Comparison of ENCODE assay signal across 8 mouse cellular contexts in the genomic region with DNA sequence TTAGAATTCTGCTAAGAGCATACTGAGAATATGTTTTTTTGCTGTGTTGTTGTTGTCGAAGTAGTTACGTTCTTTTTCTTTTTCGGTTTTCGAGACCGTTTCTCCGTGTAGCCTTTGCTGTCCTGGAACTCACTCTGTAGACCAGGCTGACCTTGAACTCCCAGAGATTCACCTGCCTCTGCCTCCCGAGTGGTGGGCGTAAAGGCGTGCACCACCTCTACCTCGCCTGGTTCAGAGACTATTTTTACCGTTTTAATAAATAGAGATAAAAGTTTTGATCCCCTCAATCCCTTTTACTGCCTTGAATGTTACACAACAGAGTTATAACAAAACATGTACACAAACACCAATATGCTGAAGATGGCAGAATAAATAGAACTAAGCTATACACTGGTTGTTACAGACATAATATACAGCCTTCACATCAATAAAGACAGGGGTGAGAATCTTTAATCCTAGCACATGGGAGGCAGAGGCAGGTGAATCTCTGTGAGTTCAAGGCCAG. TPM values are rescaled to one million over a fixed set of nuclear protein-coding genes. Genes with fewer than 3 reads are reported as not detected.
DNase-seq lines count a peak whose midpoint lies in the region; ATAC-seq and TF ChIP-seq lines count a peak whose summit lies in the region.

No protein-coding gene starts in this region.

- no peaks in the 10 kb centered on the region for H3K36me3 ChIP-seq in kidney, adult 2 months (ENCODE audit: control insufficient read depth, insufficient read depth, low read length)
- no peaks in the 10 kb centered on the region for H3K36me3 ChIP-seq in hindbrain, embryonic 13.5 days
- no peaks in the 10 kb centered on the region for H3K36me3 ChIP-seq in midbrain, embryonic 12.5 days

- WGBS in kidney, adult 2 months, result 65% methylated on average over 11 of the region's 11 CpGs
- WGBS in bone marrow, adult 2 months, result 36% methylated on average over 11 of the region's 11 CpGs
- WGBS in hindbrain, embryonic 13.5 days, result 55% methylated on average over 11 of the region's 11 CpGs
- 62% methylated on average over 11 of the region's 11 CpGs for WGBS in midbrain, embryonic 12.5 days

- peak overlapping the region; percentile 51 for H3K4me2 ChIP-seq in hindbrain, embryonic 13.5 days
- H3K4me2 ChIP-seq in midbrain, embryonic 12.5 days (replicated peaks), result peak overlapping the region; percentile 61

- no peak for ATAC-seq in hindbrain, embryonic 13.5 days (ENCODE audit: low FRiP score)
- no peak for ATAC-seq in midbrain, embryonic 12.5 days (ENCODE audit: low FRiP score, low read depth)
- no peak for ATAC-seq in erythroid progenitor cell, adult 5-6 weeks (replicated peaks; ENCODE audit: low FRiP score, poor library complexity, severe bottlenecking)

- no peaks in the 10 kb centered on the region for H3K4me1 ChIP-seq in kidney, adult 2 months (ENCODE audit: control insufficient read depth, insufficient read depth, low read length)
- H3K4me1 ChIP-seq in bone marrow, adult 2 months (ENCODE audit: control insufficient read depth, insufficient read depth, low read length), result peaks cover 6% of the 10 kb centered on the region; the same call in 1 of the 2 replicates
- peaks cover 6% of the 10 kb centered on the region for H3K4me1 ChIP-seq in hindbrain, embryonic 13.5 days (replicated peaks)
- peaks cover 10% of the 10 kb centered on the region for H3K4me1 ChIP-seq in midbrain, embryonic 12.5 days

- TF ChIP-seq CTCF in kidney, adult 2 months (conservative IDR thresholded peaks at IDR 0.05; ENCODE audit: insufficient read depth, insufficient read length, low read depth, low read length), result no peak
- TF ChIP-seq CTCF in bone marrow, adult 2 months (IDR thresholded peaks at IDR 0.05; ENCODE audit: control insufficient read depth, insufficient read depth, low read length), result no peak

- no peak overlapping the region for H3K27ac ChIP-seq in kidney, adult 2 months (ENCODE audit: insufficient read depth, low read depth, low read length)
- H3K27ac ChIP-seq in bone marrow, adult 2 months (ENCODE audit: control insufficient read depth, insufficient read depth, low read depth, low read length, poor library complexity), result no peak overlapping the region
- no peak overlapping the region for H3K27ac ChIP-seq in hindbrain, embryonic 13.5 days
- H3K27ac ChIP-seq in midbrain, embryonic 12.5 days (replicated peaks), result no peak overlapping the region

- no peak for DNase-seq in kidney, adult 2 months
- DNase-seq in kidney, postnatal 25 days, result no peak
- DNase-seq in spleen, postnatal 14 days (ENCODE audit: low spot score in 2 of 2), result no peak
- no peak for DNase-seq in kidney, adult 8-10 months

- 0 out of 2 replicates have a peak overlapping the region, but pooled peaks have one; percentile 49 for H3K9ac ChIP-seq in hindbrain, embryonic 13.5 days
- peak overlapping the region; percentile 25 for H3K9ac ChIP-seq in midbrain, embryonic 12.5 days (replicated peaks)

- TF ChIP-seq POLR2A in kidney, adult 2 months (IDR thresholded peaks at IDR 0.05; ENCODE audit: low read depth, low read length), result no peak
- TF ChIP-seq POLR2A in bone marrow, adult 2 months (IDR thresholded peaks at IDR 0.05; ENCODE audit: borderline replicate concordance, control insufficient read depth, low read depth, low read length), result no peak

- no peaks in the 10 kb centered on the region for H3K27me3 ChIP-seq in kidney, adult 2 months (replicated peaks; ENCODE audit: control insufficient read depth, insufficient read depth, low read length)
- no peaks in the 10 kb centered on the region for H3K27me3 ChIP-seq in hindbrain, embryonic 13.5 days
- H3K27me3 ChIP-seq in midbrain, embryonic 12.5 days, result peaks cover 10% of the 10 kb centered on the region

- H3K4me3 ChIP-seq in kidney, adult 2 months (ENCODE audit: insufficient read depth, low read depth, low read length), result peak overlapping the region; percentile 45; the same call in 1 of the 2 replicates
- H3K4me3 ChIP-seq in bone marrow, adult 2 months (replicated peaks; ENCODE audit: control insufficient read depth, low read depth, low read length), result peak overlapping the region; percentile 32
- H3K4me3 ChIP-seq in hindbrain, embryonic 13.5 days, result peak overlapping the region; percentile 29
- H3K4me3 ChIP-seq in midbrain, embryonic 12.5 days, result peak overlapping the region; percentile 42

- no peaks in the 10 kb centered on the region for H3K9me3 ChIP-seq in hindbrain, embryonic 13.5 days
- no peaks in the 10 kb centered on the region for H3K9me3 ChIP-seq in midbrain, embryonic 12.5 days

RNA-seq across cellular contexts. Expression of a gene that starts 14.1 kb away (rescaled TPM):
- 26.9 and 30.1 TPM in 2 replicates for polyA plus RNA-seq in kidney, adult 2 months (2012; rRNA removed)
- polyA plus RNA-seq in bone marrow, adult 2 months (2011; ENCODE audit: insufficient read depth, insufficient read length, low replicate concordance, missing spikeins), result 48.0 and 64.9 TPM in 2 replicates
- polyA plus RNA-seq in hindbrain, embryonic 13.5 days (2015; fragmentation: Nextera tagmentation; extraction: Ambion mirVana), result 177 and 179 TPM in 2 replicates
- 265 and 279 TPM in 2 replicates for polyA plus RNA-seq in midbrain, embryonic 12.5 days (2016; fragmentation: Nextera tagmentation; extraction: Ambion mirVana)
- total RNA-seq in erythroid progenitor cell, adult 5-6 weeks (2015; ENCODE audit: low replicate concordance), result 60.5 and 79.2 TPM in 2 replicates
- total RNA-seq in erythroid progenitor cell, adult 5-6 weeks (2017; ENCODE audit: low replicate concordance), result 83.6 and 119 TPM in 2 replicates
